Mouse (Mus musculus) midbrain, postnatal 0 days (tissue): ENCODE results near the gene Plxna1. TPM values are rescaled to one million over a fixed set of nuclear protein-coding genes. Genes with fewer than 3 reads are reported as not detected.

Experiments used
- ATAC-seq: fragments of 200-750 bp; cut with Nextera tagmentation; 2 replicates; pipeline ENCODE4 v1.8.0; 2017; ENCODE audit warnings: moderate number of reproducible peaks, mild to moderate bottlenecking, moderate TSS enrichment, moderate library complexity; ENCODE audit not compliant: low FRiP score
- DNase-seq: peaks from one replicate; pipeline ENCODE4 v3.0.0-alpha.2; 2015; ENCODE audit warnings: low spot score
- H3K27ac ChIP-seq: fragments of 300-500 bp; sonication (generic); 2 replicates; pipeline ENCODE4 v1.5.1; 2014; ENCODE audit warnings: low read depth, mild to moderate bottlenecking, low read length, mixed read lengths
- H3K27me3 ChIP-seq: fragments of 300-500 bp; sonication (generic); 2 replicates; pipeline ENCODE4 v1.6.1; 2014; ENCODE audit warnings: low read length, control low read depth, mixed read lengths; ENCODE audit not compliant: insufficient read depth
- H3K36me3 ChIP-seq: fragments of 300-500 bp; sonication (generic); 2 replicates; pipeline ENCODE4 v1.6.1; 2014; ENCODE audit warnings: low read length, control low read depth, mixed read lengths; ENCODE audit not compliant: insufficient read depth
- H3K4me1 ChIP-seq: fragments of 300-500 bp; sonication (generic); 2 replicates; pipeline ENCODE4 v1.6.1; 2014; ENCODE audit warnings: mild to moderate bottlenecking, control low read depth, antibody characterized with exemption, low read length, mixed read lengths; ENCODE audit not compliant: insufficient read depth
- H3K4me2 ChIP-seq: fragments of 300-500 bp; sonication (generic); 2 replicates; pipeline ENCODE4 v1.6.1; 2014; ENCODE audit warnings: low read depth, mild to moderate bottlenecking, low read length, mixed read lengths; ENCODE audit not compliant: poor library complexity, severe bottlenecking
- H3K4me3 ChIP-seq: fragments of 300-500 bp; sonication (generic); 2 replicates; pipeline ENCODE4 v1.5.1; 2014; ENCODE audit warnings: low read depth, mild to moderate bottlenecking, low read length, moderate library complexity
- H3K9ac ChIP-seq: fragments of 300-500 bp; sonication (generic); replicated peaks from 2 replicates; pipeline ENCODE4 v1.6.1; 2014; ENCODE audit warnings: mild to moderate bottlenecking, low read length, moderate library complexity, mixed read lengths; ENCODE audit not compliant: poor library complexity, severe bottlenecking
- H3K9me3 ChIP-seq: fragments of 300-500 bp; sonication (generic); 2 replicates; pipeline ENCODE4 v1.6.1; 2016; ENCODE audit warnings: low read length, control low read depth
- CTCF ChIP-seq: IDR thresholded peaks from 2 replicates; pipeline ENCODE4 v1.5.1; 2016; ENCODE audit warnings: antibody characterized with exemption, mild to moderate bottlenecking
- WGBS: fragments of 180-500 bp; shearing (Covaris S2); extraction: QIAGEN DNeasy Blood & Tissue Kit; methylation state at CpG from one replicate; pipeline ENCODE4 v1.1.7; 2014; 5-methylcytosine and 5-hydroxymethylcytosine counted together
- polyA plus RNA-seq: library from polyadenylated mRNA; unstranded; fragments of >200 nt; fragmentation: Nextera tagmentation; extraction: Ambion mirVana; gene quantifications from 2 replicates; pipeline ENCODE4 v1.2.1, GENCODE M21; 2015
- total RNA-seq: library from RNA; depleted of rRNA; stranded (reverse); fragments of >200 nt; gene quantifications from 2 replicates; pipeline ENCODE4 v1.2.3, GENCODE M21; 2014

Gene Plxna1
- total and polyA plus RNA-seq, 2 experiments from 2014 or later: 50.1 to 234 TPM

DNA sequence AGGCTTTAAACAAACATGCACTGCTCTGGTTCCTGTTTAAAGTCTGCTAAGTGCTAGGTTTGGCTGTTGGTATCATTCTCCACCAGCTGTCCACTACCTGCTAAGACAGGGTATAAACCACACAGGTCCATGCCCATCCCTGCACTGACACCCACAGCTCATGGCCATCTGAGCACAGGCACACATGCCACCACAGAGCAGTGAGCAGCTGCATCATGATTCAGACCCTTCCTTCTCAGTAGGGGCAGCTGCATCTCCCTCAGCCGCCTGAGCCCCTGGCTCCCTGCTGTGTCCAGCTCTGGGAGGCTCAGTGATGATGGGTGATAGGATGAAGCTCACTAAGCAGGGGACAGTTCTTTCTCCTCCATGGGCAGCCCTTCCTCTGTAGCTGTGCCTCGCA, 15.8 kb upstream of the Plxna1 start:
- Histone ChIP-seq H3K9ac (no peak overlapping the region), H3K4me1 (no peaks in the 10 kb centered on the region), H3K27me3 (no peaks in the 10 kb centered on the region), H3K36me3 (0 out of 2 replicates have a peak, but pooled peaks cover 2% of the 10 kb centered on the region), H3K27ac (no peak overlapping the region), H3K4me2 (no peak overlapping the region), H3K9me3 (no peaks in the 10 kb centered on the region), H3K4me3 (no peak overlapping the region)
- no peak for DNase-seq
- 43% methylated on average over 2 of the region's 2 CpGs for WGBS
- no peak for TF ChIP-seq CTCF
- ATAC-seq: no peak

DNA sequence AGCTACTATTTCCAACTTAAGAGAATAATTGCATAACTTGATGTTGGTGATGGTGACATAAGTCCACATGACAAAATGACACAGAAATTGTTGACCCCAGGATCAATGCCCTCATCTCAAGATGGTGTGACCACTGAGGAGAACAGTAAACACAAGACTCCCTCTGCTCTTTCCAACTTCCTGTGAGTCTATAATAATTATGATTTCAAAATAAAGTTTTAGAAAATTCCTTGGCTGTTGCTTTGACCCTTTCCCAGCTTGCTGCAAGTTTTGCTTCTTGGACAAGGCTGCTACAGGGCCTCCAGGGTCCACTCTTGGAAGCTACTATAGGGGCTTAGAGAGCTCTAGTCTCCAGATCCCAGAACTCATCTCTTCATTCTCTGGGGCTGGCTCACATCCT, 6.4 kb upstream of the Plxna1 start:
- Histone ChIP-seq H3K4me1 (no peaks in the 10 kb centered on the region), H3K4me3 (no peak overlapping the region), H3K27me3 (no peaks in the 10 kb centered on the region), H3K27ac (no peak overlapping the region), H3K9ac (no peak overlapping the region), H3K36me3 (no peaks in the 10 kb centered on the region), H3K9me3 (no peaks in the 10 kb centered on the region), H3K4me2 (no peak overlapping the region)
- no peak for ATAC-seq
- no peak for DNase-seq
- no peak for TF ChIP-seq CTCF

DNA sequence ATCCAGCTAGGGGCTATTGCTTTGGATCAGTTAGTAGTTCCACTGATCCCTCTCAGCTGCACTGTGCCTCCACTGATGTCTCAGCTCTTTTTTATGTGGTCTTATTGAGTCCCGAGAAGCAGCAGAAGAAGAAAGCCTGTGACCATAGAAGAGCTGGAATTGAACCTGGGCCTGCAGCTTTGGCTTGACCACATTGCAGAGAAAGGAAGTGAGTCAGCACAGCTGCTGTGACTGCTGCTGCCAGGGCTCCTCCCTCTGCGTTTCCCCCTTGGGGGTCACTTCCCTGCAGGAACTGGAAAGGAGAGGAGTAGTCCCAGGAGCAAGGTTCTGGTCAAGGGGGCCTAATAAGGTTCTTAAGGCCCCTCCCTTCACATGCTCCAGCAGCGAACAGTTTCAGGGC, 1.9 kb upstream of the Plxna1 start:
- no peak overlapping the region for H3K4me2 ChIP-seq
- WGBS: 76% methylated on average over 3 of the region's 3 CpGs
- ATAC-seq: no peak
- peaks cover 16% of the 10 kb centered on the region for H3K4me1 ChIP-seq
- H3K4me3 ChIP-seq: no peak overlapping the region
- no peak overlapping the region for H3K27ac ChIP-seq
- no peaks in the 10 kb centered on the region for H3K9me3 ChIP-seq
- no peak for TF ChIP-seq CTCF
- no peaks in the 10 kb centered on the region for H3K36me3 ChIP-seq
- H3K27me3 ChIP-seq: no peaks in the 10 kb centered on the region
- DNase-seq: no peak
- no peak overlapping the region for H3K9ac ChIP-seq

DNA sequence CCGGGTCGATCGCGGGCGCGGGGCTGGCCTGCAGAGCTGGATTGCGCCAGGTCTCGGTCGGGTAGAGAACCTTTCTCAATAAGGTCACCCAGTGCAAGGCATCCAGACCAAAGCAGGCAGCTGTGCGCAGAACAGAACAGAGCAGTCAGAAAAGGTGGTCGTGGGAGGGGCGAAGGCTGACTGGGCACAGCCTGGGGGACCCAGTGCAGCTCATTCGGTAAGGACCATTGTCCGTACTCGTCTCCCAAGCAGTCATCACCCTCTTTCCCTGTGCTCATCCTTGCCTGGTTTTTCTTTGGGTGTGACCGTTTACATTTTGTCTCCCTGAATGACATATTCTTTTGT, 659 bp upstream of the Plxna1 start:
- Histone ChIP-seq H3K36me3 (no peaks in the 10 kb centered on the region), H3K4me1 (peaks cover 22% of the 10 kb centered on the region), H3K9ac (peak overlapping the region; percentile 70), H3K27ac (peak overlapping the region; percentile 65), H3K9me3 (no peaks in the 10 kb centered on the region), H3K27me3 (no peaks in the 10 kb centered on the region), H3K4me2 (peak overlapping the region; percentile 93), H3K4me3 (peak overlapping the region; percentile 88)
- no peak for TF ChIP-seq CTCF
- 2% methylated on average over 16 of the region's 16 CpGs for WGBS
- ATAC-seq (peak; percentile 32), DNase-seq (no peak)

DNA sequence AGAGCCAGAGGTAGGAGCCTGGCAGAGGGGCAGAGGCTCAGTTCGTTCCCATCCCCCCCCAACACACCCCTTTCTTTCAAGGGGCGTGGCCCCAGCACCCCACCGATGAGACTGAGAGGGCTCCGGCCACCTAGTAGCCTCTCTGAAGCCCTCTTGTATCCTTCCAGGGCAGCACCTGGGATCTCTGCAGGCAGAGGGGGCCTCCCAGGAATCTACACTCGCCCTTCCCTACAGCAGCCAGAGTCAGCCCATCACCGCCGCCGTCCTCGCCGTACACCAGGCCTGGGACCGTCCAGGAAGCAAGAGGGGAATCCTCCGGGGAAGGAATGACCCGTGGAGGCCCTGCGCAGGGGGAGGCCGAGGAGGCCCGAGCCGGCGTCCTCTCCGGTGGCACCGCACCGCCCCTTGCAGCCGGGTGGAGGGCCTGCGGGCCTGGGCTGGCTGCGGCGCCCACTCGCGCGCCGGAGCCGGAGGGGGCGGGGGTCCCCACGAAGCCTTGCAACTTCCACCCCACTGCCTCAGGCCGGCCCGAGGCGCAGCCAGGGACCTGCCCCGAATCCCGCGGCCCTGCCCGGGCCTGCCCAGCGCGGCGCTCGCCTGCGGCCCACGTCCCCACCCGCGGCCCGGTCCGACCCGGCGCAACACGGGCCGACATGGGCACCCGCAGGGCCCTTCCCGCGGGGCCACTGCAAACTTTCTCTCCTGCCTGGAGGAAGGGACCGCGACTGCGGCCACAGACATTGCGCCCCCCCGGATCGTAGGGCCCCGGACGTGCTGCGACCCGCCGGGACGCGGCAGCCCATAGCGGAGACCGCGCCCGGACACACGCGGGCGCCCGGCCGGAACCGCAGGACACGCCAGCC, 771 bp downstream of the Plxna1 start:
- WGBS: 0% methylated on average over 53 of the region's 80 CpGs
- Histone ChIP-seq H3K4me2 (peak overlapping the region; percentile 93), H3K9me3 (no peaks in the 10 kb centered on the region), H3K9ac (peak overlapping the region; percentile 92), H3K27me3 (no peaks in the 10 kb centered on the region), H3K27ac (peak overlapping the region; percentile 84), H3K4me3 (peak overlapping the region; percentile 88), H3K36me3 (no peaks in the 10 kb centered on the region; the same call in 1 of the 2 replicates), H3K4me1 (peaks cover 22% of the 10 kb centered on the region)
- TF ChIP-seq CTCF: no peak
- peak; percentile 18 for DNase-seq
- ATAC-seq: peak; percentile 41

DNA sequence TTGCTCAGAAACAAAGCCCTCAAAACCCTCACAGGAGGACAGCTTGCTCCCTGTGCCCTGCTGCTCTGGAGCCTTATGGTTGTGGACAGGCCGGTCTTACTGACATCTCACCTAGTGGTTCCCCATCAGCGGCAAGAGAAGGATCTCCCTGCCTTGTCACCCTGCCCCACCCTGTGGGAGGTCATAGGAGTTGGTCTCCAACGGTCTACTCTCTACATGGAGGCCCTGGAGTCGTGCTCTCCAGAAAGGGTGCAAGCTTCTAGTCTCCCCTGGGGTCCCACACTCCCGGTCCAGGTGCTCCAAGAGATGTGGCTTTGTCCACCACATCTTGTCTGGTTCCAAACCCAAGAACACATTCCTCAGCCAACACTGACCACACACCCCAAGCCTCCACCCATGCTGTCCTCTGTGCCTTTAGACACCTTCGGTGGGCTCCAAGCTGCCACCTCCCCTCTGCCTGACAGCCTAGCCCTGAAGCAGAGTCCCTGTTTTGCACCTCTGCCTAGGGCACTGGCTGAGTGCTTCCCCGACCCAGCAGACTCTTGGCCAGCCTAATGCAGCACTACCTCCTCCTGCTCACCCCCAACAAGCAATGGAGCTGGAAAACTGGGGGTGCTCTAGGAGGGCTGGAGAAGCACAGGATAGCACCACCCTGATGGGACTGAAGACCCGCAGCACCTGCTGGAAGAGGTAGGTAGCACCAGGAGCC, 1.6 kb downstream of the Plxna1 start:
- H3K9ac ChIP-seq: peak overlapping the region; percentile 92
- no peaks in the 10 kb centered on the region; the same call in 1 of the 2 replicates for H3K36me3 ChIP-seq
- peaks cover 26% of the 10 kb centered on the region for H3K4me1 ChIP-seq
- H3K9me3 ChIP-seq: no peaks in the 10 kb centered on the region
- peak overlapping the region; percentile 93 for H3K4me2 ChIP-seq
- peak; percentile 6; the same call in 1 of the 2 replicates for ATAC-seq
- H3K4me3 ChIP-seq: peak overlapping the region; percentile 88
- WGBS: 24% methylated on average over 8 of the region's 8 CpGs
- TF ChIP-seq CTCF: peak; percentile 44
- H3K27me3 ChIP-seq: no peaks in the 10 kb centered on the region
- no peak for DNase-seq
- peak overlapping the region; percentile 84 for H3K27ac ChIP-seq
